Mouse (Mus musculus): ENCODE data around the gene Cep112. TPM values are rescaled to one million over a fixed set of nuclear protein-coding genes. Genes with fewer than 3 reads are reported as not detected.
A peak's percentile ranks its signal among the peaks of the same experiment; 100 is the strongest.

The Cep112 gene
- 0.07 and 0.14 TPM in 2 replicates for polyA plus RNA-seq (2012; rRNA removed)

DNA sequence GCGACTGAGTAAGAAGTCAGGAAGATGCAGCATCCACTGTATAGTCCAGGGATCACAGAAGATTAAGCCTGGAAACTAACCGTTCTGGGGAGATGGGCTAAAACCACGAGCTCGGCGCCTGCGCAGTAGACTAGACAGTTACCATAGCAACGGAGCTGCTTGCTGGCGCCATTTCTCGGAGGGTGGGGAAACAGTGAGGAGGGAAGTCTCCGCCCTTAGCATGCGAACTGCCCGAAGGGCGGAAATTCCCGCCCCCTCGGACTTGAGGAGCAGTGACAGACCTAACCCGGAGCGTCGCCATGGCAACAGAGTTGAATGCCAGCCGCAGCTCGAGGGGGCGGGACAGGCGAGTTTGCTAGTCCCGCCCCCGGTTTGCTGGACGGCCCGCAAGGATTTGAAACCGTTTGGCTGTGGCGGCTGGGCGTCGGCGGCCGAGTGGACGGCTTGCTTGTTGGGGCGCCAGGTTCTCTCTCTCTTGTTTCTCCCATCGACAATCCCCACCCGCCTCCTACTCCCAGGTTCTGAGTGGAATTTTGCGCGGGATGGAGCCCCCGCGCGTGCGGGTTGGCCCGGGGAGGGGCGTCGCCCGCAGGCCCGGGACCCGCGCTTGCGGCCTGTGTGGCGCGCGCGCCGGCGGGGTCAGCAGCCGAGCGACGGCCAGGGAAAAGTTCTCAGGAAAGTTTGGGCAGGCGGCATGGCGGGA, at the start of gene Cep112:
Gene Cep112 (plus strand): TSS at position 304 of the 703 bp plus-strand sequence.
- 0 out of 2 replicates have a peak, but pooled peaks have one; percentile 13 for TF ChIP-seq CTCF (IDR thresholded peaks at IDR 0.05; ENCODE audit: borderline replicate concordance, control insufficient read depth, extremely low read depth, insufficient read depth, low read length, poor library complexity)
- TF ChIP-seq POLR2A (IDR thresholded peaks at IDR 0.05; ENCODE audit: control insufficient read depth, extremely low read depth, insufficient read depth, low read length, poor library complexity): 0 out of 2 replicates have a peak, but pooled peaks have one; percentile 27
- peak; percentile 88 for DNase-seq
- peaks cover 5% of the 10 kb centered on the region; the same call in 1 of the 2 replicates for H3K27me3 ChIP-seq (ENCODE audit: control insufficient read depth, insufficient read depth, low read length)
- H3K4me3 ChIP-seq (ENCODE audit: control insufficient read depth, insufficient read depth, low read length): peak within 1 kb of the TSS; percentile 49
- peaks cover 6% of the 10 kb centered on the region; the same call in 1 of the 2 replicates for H3K4me1 ChIP-seq (replicated peaks; ENCODE audit: control insufficient read depth, insufficient read depth, low read length)
- no peaks in the 10 kb centered on the region for H3K36me3 ChIP-seq (ENCODE audit: control insufficient read depth, insufficient read depth, low read length)
- 1% methylated on average over 61 of the region's 61 CpGs for WGBS
- H3K27ac ChIP-seq (ENCODE audit: control insufficient read depth, insufficient read depth, low read length): no peak within 1 kb of the TSS

DNA sequence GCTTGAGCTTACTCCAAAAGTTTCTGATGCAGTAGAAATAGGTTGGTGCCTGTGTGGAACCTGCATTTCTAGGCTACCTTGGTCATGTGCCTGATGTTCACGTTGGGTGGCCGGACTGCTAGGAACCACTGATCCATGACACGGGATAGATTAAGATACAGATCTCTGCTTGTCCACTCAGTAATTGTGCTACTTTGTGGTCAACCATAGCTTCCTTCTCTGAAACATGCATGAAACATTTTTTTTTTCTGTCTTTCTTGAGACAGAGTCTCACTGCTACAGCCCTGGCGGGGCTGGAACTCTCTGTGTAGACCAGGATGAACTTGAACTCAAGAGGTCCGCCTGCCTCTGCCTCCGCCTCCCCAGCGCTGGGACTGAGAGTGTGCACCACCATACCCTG, 48.2 kb upstream of the Cep112 start:
- H3K4me3 ChIP-seq (ENCODE audit: control insufficient read depth, insufficient read depth, low read length): no peak overlapping the region
- no peaks in the 10 kb centered on the region for H3K27me3 ChIP-seq (ENCODE audit: control insufficient read depth, insufficient read depth, low read length)
- TF ChIP-seq POLR2A (IDR thresholded peaks at IDR 0.05; ENCODE audit: control insufficient read depth, extremely low read depth, insufficient read depth, low read length, poor library complexity) (no peak), CTCF (IDR thresholded peaks at IDR 0.05; ENCODE audit: borderline replicate concordance, control insufficient read depth, extremely low read depth, insufficient read depth, low read length, poor library complexity) (no peak)
- no peaks in the 10 kb centered on the region for H3K36me3 ChIP-seq (ENCODE audit: control insufficient read depth, insufficient read depth, low read length)
- H3K27ac ChIP-seq (ENCODE audit: control insufficient read depth, insufficient read depth, low read length): no peak overlapping the region
- no peak for DNase-seq
- WGBS: 93% methylated on average over 7 of the region's 7 CpGs
- H3K4me1 ChIP-seq (replicated peaks; ENCODE audit: control insufficient read depth, insufficient read depth, low read length): no peaks in the 10 kb centered on the region

DNA sequence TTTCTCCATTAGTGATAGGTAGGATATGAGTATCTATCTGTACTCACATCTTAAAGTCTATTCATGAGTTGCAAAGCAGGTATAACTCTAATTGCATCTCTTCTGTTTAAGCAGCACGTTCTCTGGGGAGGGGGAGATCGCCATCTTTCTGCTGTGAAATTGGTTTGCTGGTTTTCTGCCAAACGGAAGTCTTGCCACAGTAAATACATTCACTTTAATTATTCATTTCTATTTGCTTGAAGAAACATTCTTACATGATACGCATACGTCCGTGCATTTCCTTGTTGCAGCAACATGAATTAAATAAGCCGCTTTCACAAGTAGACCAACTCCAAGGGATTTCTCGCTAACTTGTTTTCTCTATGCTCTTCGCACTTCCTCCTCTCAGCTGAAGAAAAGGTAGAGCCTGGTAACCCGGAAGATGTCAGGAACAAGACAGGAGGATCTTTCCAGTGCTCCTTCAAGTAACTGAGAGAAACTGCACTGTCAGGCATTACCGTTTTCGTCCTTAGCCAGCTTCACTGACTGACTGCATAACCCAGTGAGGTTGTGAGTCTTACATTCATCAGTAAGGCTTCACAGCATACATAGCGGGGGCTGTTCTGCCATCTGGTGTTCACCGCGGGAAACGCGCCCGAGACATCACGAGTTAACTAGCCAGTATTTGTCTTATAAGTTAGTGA, 47.2 kb upstream of the Cep112 start:
- TF ChIP-seq POLR2A (IDR thresholded peaks at IDR 0.05; ENCODE audit: control insufficient read depth, extremely low read depth, insufficient read depth, low read length, poor library complexity) (no peak), CTCF (IDR thresholded peaks at IDR 0.05; ENCODE audit: borderline replicate concordance, control insufficient read depth, extremely low read depth, insufficient read depth, low read length, poor library complexity) (peak; percentile 74; the same call in 1 of the 2 replicates)
- Histone ChIP-seq H3K4me3 (ENCODE audit: control insufficient read depth, insufficient read depth, low read length) (no peak overlapping the region), H3K27ac (ENCODE audit: control insufficient read depth, insufficient read depth, low read length) (no peak overlapping the region), H3K4me1 (replicated peaks; ENCODE audit: control insufficient read depth, insufficient read depth, low read length) (no peaks in the 10 kb centered on the region), H3K27me3 (ENCODE audit: control insufficient read depth, insufficient read depth, low read length) (no peaks in the 10 kb centered on the region), H3K36me3 (ENCODE audit: control insufficient read depth, insufficient read depth, low read length) (no peaks in the 10 kb centered on the region)
- 25% methylated on average over 19 of the region's 19 CpGs for WGBS
- peak; percentile 79 for DNase-seq

DNA sequence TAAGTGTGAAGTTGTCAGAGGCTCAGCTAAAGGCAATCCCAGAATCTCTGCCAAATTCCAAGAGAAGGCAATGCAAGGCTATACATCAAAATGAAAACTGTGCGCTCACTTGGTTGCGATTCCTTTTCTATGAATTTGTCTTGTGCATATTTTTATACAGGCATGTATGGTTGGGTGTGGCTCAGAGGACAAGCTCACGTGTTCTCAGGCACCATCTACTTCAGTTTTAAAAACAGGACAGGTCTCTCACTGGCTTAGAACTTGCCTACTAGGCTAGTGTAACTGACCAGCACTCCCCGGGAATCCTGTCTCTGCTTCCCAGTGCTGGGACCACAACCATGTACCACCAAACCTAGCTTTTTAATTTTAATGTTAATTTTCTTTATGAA, 46.6 kb upstream of the Cep112 start:
- no peak for DNase-seq
- H3K4me1 ChIP-seq (replicated peaks; ENCODE audit: control insufficient read depth, insufficient read depth, low read length): no peaks in the 10 kb centered on the region
- H3K27ac ChIP-seq (ENCODE audit: control insufficient read depth, insufficient read depth, low read length): no peak overlapping the region
- H3K36me3 ChIP-seq (ENCODE audit: control insufficient read depth, insufficient read depth, low read length): no peaks in the 10 kb centered on the region
- WGBS: 91% methylated on average over 4 of the region's 4 CpGs
- H3K27me3 ChIP-seq (ENCODE audit: control insufficient read depth, insufficient read depth, low read length): no peaks in the 10 kb centered on the region
- H3K4me3 ChIP-seq (ENCODE audit: control insufficient read depth, insufficient read depth, low read length): no peak overlapping the region
- TF ChIP-seq CTCF (IDR thresholded peaks at IDR 0.05; ENCODE audit: borderline replicate concordance, control insufficient read depth, extremely low read depth, insufficient read depth, low read length, poor library complexity): no peak
- no peak for TF ChIP-seq POLR2A (IDR thresholded peaks at IDR 0.05; ENCODE audit: control insufficient read depth, extremely low read depth, insufficient read depth, low read length, poor library complexity)

DNA sequence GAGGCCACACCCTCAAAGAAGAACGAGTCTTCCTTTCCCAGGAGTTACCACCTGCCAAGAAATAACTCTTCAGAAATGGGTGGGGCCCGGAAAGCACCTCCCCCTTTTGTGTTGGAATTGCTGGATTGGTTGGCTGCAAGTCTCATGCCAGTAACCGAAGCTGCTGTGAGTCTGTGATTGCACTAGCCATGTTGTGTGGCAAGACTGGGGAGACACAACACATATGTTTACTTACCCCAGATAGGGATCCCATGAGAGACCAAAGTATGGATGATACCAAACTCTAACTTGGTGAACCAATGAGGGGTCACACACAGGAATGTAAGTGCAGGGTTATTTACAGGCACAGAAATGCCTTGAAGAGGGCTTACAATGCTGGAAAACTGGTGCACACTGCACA, 42.3 kb upstream of the Cep112 start:
- no peaks in the 10 kb centered on the region for H3K4me1 ChIP-seq (replicated peaks; ENCODE audit: control insufficient read depth, insufficient read depth, low read length)
- WGBS: 91% methylated on average over 3 of the region's 3 CpGs
- TF ChIP-seq CTCF (IDR thresholded peaks at IDR 0.05; ENCODE audit: borderline replicate concordance, control insufficient read depth, extremely low read depth, insufficient read depth, low read length, poor library complexity) (no peak), POLR2A (IDR thresholded peaks at IDR 0.05; ENCODE audit: control insufficient read depth, extremely low read depth, insufficient read depth, low read length, poor library complexity) (no peak)
- no peaks in the 10 kb centered on the region for H3K36me3 ChIP-seq (ENCODE audit: control insufficient read depth, insufficient read depth, low read length)
- H3K27me3 ChIP-seq (ENCODE audit: control insufficient read depth, insufficient read depth, low read length): no peaks in the 10 kb centered on the region
- no peak overlapping the region for H3K27ac ChIP-seq (ENCODE audit: control insufficient read depth, insufficient read depth, low read length)
- no peak for DNase-seq
- H3K4me3 ChIP-seq (ENCODE audit: control insufficient read depth, insufficient read depth, low read length): no peak overlapping the region

DNA sequence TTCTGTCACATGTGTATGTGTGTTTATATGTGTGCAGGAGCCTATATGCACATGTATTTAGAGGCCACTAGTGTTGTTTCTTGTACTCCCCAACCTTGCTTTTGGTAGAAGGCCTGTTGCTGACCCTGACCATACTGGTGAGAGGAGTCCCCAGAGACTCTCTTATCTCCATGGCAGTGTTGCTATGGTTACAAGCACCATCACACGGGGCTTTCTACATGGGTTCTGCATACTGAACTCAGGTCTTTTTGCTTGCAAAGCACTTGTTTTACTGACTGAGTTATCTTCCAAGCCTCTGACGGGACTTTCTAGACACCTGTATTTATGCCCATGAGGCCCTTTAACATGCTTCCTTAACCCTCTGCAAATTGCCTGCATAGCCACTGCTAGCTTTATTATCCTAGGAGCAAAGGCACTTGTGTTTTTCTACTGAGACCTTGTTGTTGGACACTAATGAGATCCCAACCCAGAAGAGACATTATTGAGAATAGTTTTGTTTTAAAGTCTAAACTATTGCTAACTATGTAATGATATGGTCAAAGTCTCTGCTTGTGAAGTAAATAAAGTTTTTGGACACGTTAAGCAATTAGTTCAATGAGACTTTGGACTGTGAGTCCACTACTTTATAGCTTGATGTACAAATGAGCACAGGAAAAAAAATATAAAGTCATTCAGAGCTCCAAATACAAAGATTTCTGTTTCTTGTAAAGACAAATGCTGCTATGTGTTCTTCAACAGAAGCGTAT, 39.9 kb upstream of the Cep112 start:
- no peak for DNase-seq
- Histone ChIP-seq H3K27me3 (ENCODE audit: control insufficient read depth, insufficient read depth, low read length) (no peaks in the 10 kb centered on the region), H3K4me1 (replicated peaks; ENCODE audit: control insufficient read depth, insufficient read depth, low read length) (no peaks in the 10 kb centered on the region), H3K36me3 (ENCODE audit: control insufficient read depth, insufficient read depth, low read length) (no peaks in the 10 kb centered on the region), H3K27ac (ENCODE audit: control insufficient read depth, insufficient read depth, low read length) (no peak overlapping the region), H3K4me3 (ENCODE audit: control insufficient read depth, insufficient read depth, low read length) (no peak overlapping the region)
- TF ChIP-seq POLR2A (IDR thresholded peaks at IDR 0.05; ENCODE audit: control insufficient read depth, extremely low read depth, insufficient read depth, low read length, poor library complexity): no peak
- no peak for TF ChIP-seq CTCF (IDR thresholded peaks at IDR 0.05; ENCODE audit: borderline replicate concordance, control insufficient read depth, extremely low read depth, insufficient read depth, low read length, poor library complexity)
- 83% methylated on average over 4 of the region's 4 CpGs for WGBS
